Mouse (Mus musculus) forebrain, embryonic 12.5 days (tissue): ENCODE results near the gene Hyal1. TPM values are rescaled to one million over a fixed set of nuclear protein-coding genes. Genes with fewer than 3 reads are reported as not detected.

Experiments
- ATAC-seq: fragments of 200-750 bp; cut with Nextera tagmentation; 2 replicates; pipeline ENCODE4 v1.8.0; 2017; ENCODE audit warnings: moderate TSS enrichment; ENCODE audit not compliant: low FRiP score
- H3K27ac ChIP-seq: fragments of 300-500 bp; sonication (generic); 2 replicates; pipeline ENCODE4 v1.5.1; 2016; ENCODE audit warnings: mild to moderate bottlenecking
- H3K27me3 ChIP-seq: fragments of 300-500 bp; sonication (generic); 2 replicates; pipeline ENCODE4 v1.6.1; 2016; ENCODE audit warnings: mild to moderate bottlenecking
- H3K36me3 ChIP-seq: fragments of 300-500 bp; sonication (generic); replicated peaks from 2 replicates; pipeline ENCODE4 v1.6.1; 2016; ENCODE audit warnings: mild to moderate bottlenecking
- H3K4me1 ChIP-seq: fragments of 300-500 bp; sonication (generic); 2 replicates; pipeline ENCODE4 v1.6.1; 2016
- H3K4me2 ChIP-seq: fragments of 300-500 bp; sonication (generic); 2 replicates; pipeline ENCODE4 v1.6.1; 2016; ENCODE audit warnings: mild to moderate bottlenecking, moderate library complexity
- H3K4me3 ChIP-seq: fragments of 300-500 bp; sonication (generic); replicated peaks from 2 replicates; pipeline ENCODE4 v1.5.1; 2016; ENCODE audit warnings: mild to moderate bottlenecking
- H3K9ac ChIP-seq: fragments of 300-500 bp; sonication (generic); 2 replicates; pipeline ENCODE4 v1.6.1; 2016; ENCODE audit warnings: mild to moderate bottlenecking
- H3K9me3 ChIP-seq: fragments of 300-500 bp; sonication (generic); 2 replicates; pipeline ENCODE4 v1.6.1; 2016
- WGBS: fragments of 180-500 bp; shearing (Covaris S2); methylation state at CpG from one replicate; pipeline ENCODE4 v1.1.7; 2016; 5-methylcytosine and 5-hydroxymethylcytosine counted together
- polyA plus RNA-seq: library from polyadenylated mRNA; unstranded; fragments of >200 nt; fragmentation: Nextera tagmentation; extraction: Ambion mirVana; gene quantifications from 2 replicates; pipeline ENCODE4 v1.2.1, GENCODE M21; 2016

The Hyal1 gene
- polyA plus RNA-seq = 6.9 and 8.4 TPM in 2 replicates

- ATAC-seq = peak; percentile 77
- Histone ChIP-seq H3K4me1 (peaks cover 48% of the 10 kb centered on the region), H3K9me3 (no peaks in the 10 kb centered on the region), H3K27me3 (no peaks in the 10 kb centered on the region), H3K4me3 (peak within 1 kb of the TSS; percentile 28), H3K27ac (peak within 1 kb of the TSS; percentile 57), H3K4me2 (peak within 1 kb of the TSS; percentile 46), H3K36me3 (peaks cover 36% of the 10 kb centered on the region), H3K9ac (peak within 1 kb of the TSS; percentile 41; the same call in 1 of the 2 replicates)
- WGBS = 28% methylated on average over 16 of the region's 16 CpGs
Measured at GRCm38 (mm10) chr9:107576357-107577107, at the start of gene Hyal1. Gene Hyal1, plus strand, starts transcription at chr9:107576927.

GRCm38 (mm10) chr9:107533791-107534407 lies 42.8 kb upstream of the Hyal1 start, which contains the start of gene Tmem115:
Gene Tmem115, plus strand, starts transcription at chr9:107533945.
- H3K4me2 ChIP-seq = peak within 1 kb of the TSS; percentile 100
- H3K9me3 ChIP-seq = no peaks in the 10 kb centered on the region
- peak; percentile 98 for ATAC-seq
- peaks cover 17% of the 10 kb centered on the region for H3K36me3 ChIP-seq
- peak within 1 kb of the TSS; percentile 33 for H3K27ac ChIP-seq
- peak within 1 kb of the TSS; percentile 88 for H3K9ac ChIP-seq
- WGBS = under 1% methylated on average over 47 of the region's 48 CpGs
- peaks cover 34% of the 10 kb centered on the region for H3K4me1 ChIP-seq
- peak within 1 kb of the TSS; percentile 79 for H3K4me3 ChIP-seq
- H3K27me3 ChIP-seq = peaks cover 11% of the 10 kb centered on the region; the same call in 1 of the 2 replicates

- Histone ChIP-seq H3K4me3 (peak overlapping the region; percentile 79), H3K36me3 (peaks cover 24% of the 10 kb centered on the region), H3K27me3 (0 out of 2 replicates have a peak, but pooled peaks cover 8% of the 10 kb centered on the region), H3K4me2 (peak overlapping the region; percentile 100), H3K9me3 (no peaks in the 10 kb centered on the region), H3K9ac (peak overlapping the region; percentile 88), H3K4me1 (peaks cover 34% of the 10 kb centered on the region), H3K27ac (peak overlapping the region; percentile 33)
- WGBS = under 1% methylated on average over 40 of the region's 40 CpGs
- ATAC-seq = no peak; the same call in none of the 2 replicates
Measured at GRCm38 (mm10) chr9:107534408-107535202, 42.1 kb upstream of the Hyal1 start.

GRCm38 (mm10) chr9:107538231-107538630 lies 38.5 kb upstream of the Hyal1 start:
- Histone ChIP-seq H3K9me3 (no peaks in the 10 kb centered on the region), H3K4me3 (no peak overlapping the region), H3K27ac (no peak overlapping the region), H3K9ac (no peak overlapping the region), H3K27me3 (no peaks in the 10 kb centered on the region), H3K36me3 (peaks cover 33% of the 10 kb centered on the region), H3K4me1 (peaks cover 57% of the 10 kb centered on the region), H3K4me2 (no peak overlapping the region)
- 96% methylated on average over 7 of the region's 7 CpGs for WGBS
- no peak for ATAC-seq

GRCm38 (mm10) chr9:107538711-107539110 lies 38.0 kb upstream of the Hyal1 start:
- H3K9me3 ChIP-seq = no peaks in the 10 kb centered on the region
- H3K27ac ChIP-seq = no peak overlapping the region
- peaks cover 36% of the 10 kb centered on the region for H3K36me3 ChIP-seq
- ATAC-seq = no peak
- no peak overlapping the region for H3K4me3 ChIP-seq
- no peak overlapping the region for H3K4me2 ChIP-seq
- no peak overlapping the region for H3K9ac ChIP-seq
- no peaks in the 10 kb centered on the region for H3K27me3 ChIP-seq
- H3K4me1 ChIP-seq = peaks cover 57% of the 10 kb centered on the region
- WGBS = 91% methylated on average over 3 of the region's 3 CpGs

- no peak overlapping the region for H3K4me3 ChIP-seq
Measured at GRCm38 (mm10) chr9:107539940-107540339, 36.8 kb upstream of the Hyal1 start.

GRCm38 (mm10) chr9:107540420-107540819 lies 36.3 kb upstream of the Hyal1 start:
- ATAC-seq = no peak
- no peak overlapping the region for H3K9ac ChIP-seq
- 80% methylated on average over 4 of the region's 4 CpGs for WGBS
- no peaks in the 10 kb centered on the region for H3K9me3 ChIP-seq
- peaks cover 49% of the 10 kb centered on the region for H3K36me3 ChIP-seq
- no peak overlapping the region for H3K27ac ChIP-seq
- H3K4me2 ChIP-seq = no peak overlapping the region
- no peak overlapping the region for H3K4me3 ChIP-seq
- H3K4me1 ChIP-seq = peaks cover 48% of the 10 kb centered on the region
- H3K27me3 ChIP-seq = no peaks in the 10 kb centered on the region

More at GRCm38 (mm10) chr9:107539940-107540339, 36.8 kb upstream of the Hyal1 start:
- Histone ChIP-seq H3K9me3 (no peaks in the 10 kb centered on the region), H3K9ac (no peak overlapping the region), H3K27me3 (no peaks in the 10 kb centered on the region), H3K4me2 (no peak overlapping the region), H3K36me3 (peaks cover 49% of the 10 kb centered on the region), H3K4me1 (peaks cover 52% of the 10 kb centered on the region), H3K27ac (no peak overlapping the region)
- 91% methylated on average over 8 of the region's 8 CpGs for WGBS
- ATAC-seq = no peak

- H3K4me3 ChIP-seq = peak overlapping the region; percentile 65
- no peaks in the 10 kb centered on the region for H3K9me3 ChIP-seq
- 0 out of 2 replicates have a peak overlapping the region, but pooled peaks have one; percentile 74 for H3K9ac ChIP-seq
- H3K36me3 ChIP-seq = peaks cover 49% of the 10 kb centered on the region
- ATAC-seq = no peak
- peaks cover 42% of the 10 kb centered on the region for H3K4me1 ChIP-seq
- H3K4me2 ChIP-seq = peak overlapping the region; percentile 94
- no peak overlapping the region for H3K27ac ChIP-seq
- no peaks in the 10 kb centered on the region for H3K27me3 ChIP-seq
- WGBS = 37% methylated on average over 10 of the region's 10 CpGs
Measured at GRCm38 (mm10) chr9:107541005-107541404, 35.7 kb upstream of the Hyal1 start.

GRCm38 (mm10) chr9:107541474-107542351 lies 35.0 kb upstream of the Hyal1 start, which contains the start of the genes Cyb561d2 and Nprl2:
Gene Cyb561d2, minus strand, starts transcription at chr9:107542193.
Gene Nprl2, plus strand, starts transcription at chr9:107542226.
- peaks cover 41% of the 10 kb centered on the region for H3K4me1 ChIP-seq
- ATAC-seq = peak; percentile 90
- peaks cover 49% of the 10 kb centered on the region for H3K36me3 ChIP-seq

GRCm38 (mm10) chr9:107542352-107542686 lies 34.4 kb upstream of the Hyal1 start:
- WGBS = 1% methylated on average over 11 of the region's 11 CpGs
- Histone ChIP-seq H3K9me3 (no peaks in the 10 kb centered on the region), H3K27ac (no peak overlapping the region; the same call in 1 of the 2 replicates), H3K4me3 (peak overlapping the region; percentile 65), H3K9ac (peak overlapping the region; percentile 74), H3K4me2 (peak overlapping the region; percentile 94), H3K27me3 (no peaks in the 10 kb centered on the region), H3K4me1 (peaks cover 41% of the 10 kb centered on the region), H3K36me3 (peaks cover 48% of the 10 kb centered on the region)
- ATAC-seq = peak; percentile 13

More at GRCm38 (mm10) chr9:107541474-107542351, 35.0 kb upstream of the Hyal1 start, which contains the start of the genes Cyb561d2 and Nprl2:
- H3K27me3 ChIP-seq = no peaks in the 10 kb centered on the region
- peak within 1 kb of the TSS; percentile 31; the same call in 1 of the 2 replicates for H3K27ac ChIP-seq
- peak within 1 kb of the TSS; percentile 65 for H3K4me3 ChIP-seq
- 1% methylated on average over 46 of the region's 46 CpGs for WGBS
- H3K9me3 ChIP-seq = no peaks in the 10 kb centered on the region
- H3K4me2 ChIP-seq = peak within 1 kb of the TSS; percentile 94
- peak within 1 kb of the TSS; percentile 74 for H3K9ac ChIP-seq

- Histone ChIP-seq H3K9ac (peak overlapping the region; percentile 74), H3K27me3 (peaks cover under 1% of the 10 kb centered on the region; the same call in 1 of the 2 replicates), H3K4me1 (peaks cover 40% of the 10 kb centered on the region), H3K4me2 (peak overlapping the region; percentile 94), H3K4me3 (peak overlapping the region; percentile 65), H3K9me3 (no peaks in the 10 kb centered on the region), H3K27ac (no peak overlapping the region), H3K36me3 (peaks cover 44% of the 10 kb centered on the region)
- WGBS = 55% methylated on average over 8 of the region's 8 CpGs
- no peak for ATAC-seq
Measured at GRCm38 (mm10) chr9:107542721-107543120, 34.0 kb upstream of the Hyal1 start.
